Mouse (Mus musculus) 416B (cell line): Measurements from ENCODE around the gene Ica1.

ENCODE experiments used
- DNase-seq: peaks from one replicate; pipeline ENCODE4 v3.0.0; 2011; ENCODE audit warnings: low read depth

The Ica1 gene

DNA sequence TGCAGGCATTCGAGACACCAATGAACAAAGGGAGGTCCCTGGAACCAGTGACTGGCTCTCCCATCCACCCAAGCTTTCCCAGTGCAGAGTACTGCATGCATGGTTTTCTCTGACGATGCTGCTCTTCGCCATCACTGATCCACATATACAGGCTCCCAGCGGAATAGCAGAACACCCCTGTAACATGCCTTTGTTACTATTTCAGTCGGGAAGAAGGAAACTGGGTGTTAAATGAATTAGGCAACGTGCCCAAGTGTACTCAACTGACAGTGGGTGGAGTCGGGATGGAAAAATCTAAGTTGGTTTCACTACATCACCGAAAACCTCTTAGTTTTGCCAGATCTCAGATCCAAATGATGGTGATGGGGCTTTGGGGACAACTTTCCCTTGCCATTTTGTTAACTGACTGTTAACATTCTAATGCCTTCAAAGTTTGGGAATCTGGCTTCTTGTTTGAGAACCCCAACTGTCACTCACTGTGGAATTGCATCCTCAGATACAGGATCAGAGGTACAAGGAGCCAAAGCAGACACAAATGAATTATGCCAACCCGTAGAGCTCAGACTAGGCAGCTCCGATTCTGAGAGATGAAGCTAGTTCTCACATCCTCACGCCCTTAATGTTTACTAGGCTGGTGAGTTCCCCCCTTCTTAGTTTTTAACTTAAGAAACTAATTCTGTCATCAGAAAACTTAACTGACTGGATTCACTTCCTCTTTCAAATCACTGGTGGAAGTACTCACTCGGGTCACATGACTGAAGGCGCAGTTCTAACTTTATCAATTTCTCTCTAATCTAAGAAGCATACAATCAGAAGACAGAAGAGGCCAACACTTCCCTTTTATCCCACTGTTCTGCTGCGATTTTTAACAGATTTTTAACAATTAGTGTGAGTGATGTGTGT lies 91.4 kb downstream of the Ica1 start:
- DNase-seq: peak; percentile 11

GRCm38 (mm10) chr6:8683379-8683778 lies 94.9 kb downstream of the Ica1 start:
- DNase-seq: no peak

DNA sequence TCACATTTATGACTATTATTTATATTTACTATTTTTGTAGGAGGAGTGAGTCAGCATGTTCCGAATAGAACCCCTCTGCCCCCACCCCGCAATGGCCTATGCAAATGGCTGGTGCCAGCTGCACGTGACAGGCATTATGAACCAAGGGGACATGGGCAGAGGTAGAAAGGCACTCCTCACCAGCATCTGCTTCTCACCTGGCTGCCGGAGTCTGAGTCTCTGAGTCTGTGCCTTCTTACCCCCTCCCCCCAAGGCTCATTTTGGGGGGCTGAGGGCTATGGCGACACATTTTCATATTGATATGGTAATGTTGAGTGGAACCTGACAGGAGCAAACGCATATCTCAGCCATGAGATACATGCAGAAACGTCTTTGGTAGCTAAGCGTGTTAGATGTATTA lies 97.4 kb downstream of the Ica1 start:
- no peak for DNase-seq

DNA sequence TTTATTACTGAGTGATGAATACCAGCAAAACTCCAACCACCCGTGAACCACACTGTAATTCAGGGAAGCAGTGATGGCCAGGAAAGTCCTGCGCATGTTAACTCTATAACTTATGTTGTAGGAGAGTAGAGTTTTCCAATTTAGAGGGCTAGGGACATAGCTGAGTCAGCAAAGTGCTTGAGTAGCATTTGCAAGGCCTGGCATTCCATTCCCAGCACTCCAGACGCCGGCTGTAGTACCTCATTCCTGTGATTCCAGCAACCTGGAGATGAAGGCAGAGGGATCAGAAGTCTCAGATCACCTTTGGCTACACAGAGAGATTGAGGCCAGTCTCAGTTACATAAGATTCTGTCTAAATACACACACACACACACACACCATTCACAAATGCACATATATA lies 105.3 kb downstream of the Ica1 start:
- no peak for DNase-seq

GRCm38 (mm10) chr6:8669343-8669742 lies 108.9 kb downstream of the Ica1 start:
- DNase-seq: no peak

GRCm38 (mm10) chr6:8668013-8668811 lies 110.1 kb downstream of the Ica1 start:
- no peak for DNase-seq

DNA sequence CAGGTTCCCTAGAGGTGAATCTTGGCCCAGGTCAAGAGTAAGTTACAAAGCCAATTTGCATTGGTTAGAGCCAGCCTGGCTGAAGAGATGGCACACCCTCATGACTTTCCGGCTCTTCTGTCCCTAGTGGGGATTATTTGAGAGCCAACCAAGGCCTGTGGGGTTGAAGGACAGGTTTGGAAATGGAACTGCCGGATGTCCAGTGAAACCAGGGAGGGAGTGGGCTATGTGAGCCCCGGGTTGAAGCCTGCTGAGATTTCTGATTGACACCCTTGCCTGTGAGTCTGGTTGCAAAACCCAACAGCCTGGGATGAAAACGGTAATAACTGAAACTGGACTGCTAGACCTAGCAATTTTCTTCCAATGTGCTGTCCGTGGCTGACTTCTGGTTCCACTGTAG lies 112.5 kb downstream of the Ica1 start:
- DNase-seq: no peak

GRCm38 (mm10) chr6:8664956-8665355 lies 113.3 kb downstream of the Ica1 start:
- no peak for DNase-seq

GRCm38 (mm10) chr6:8663092-8663740 lies 115.1 kb downstream of the Ica1 start:
- no peak for DNase-seq

- DNase-seq: no peak
Measured at GRCm38 (mm10) chr6:8661404-8661803, 116.9 kb downstream of the Ica1 start.

DNA sequence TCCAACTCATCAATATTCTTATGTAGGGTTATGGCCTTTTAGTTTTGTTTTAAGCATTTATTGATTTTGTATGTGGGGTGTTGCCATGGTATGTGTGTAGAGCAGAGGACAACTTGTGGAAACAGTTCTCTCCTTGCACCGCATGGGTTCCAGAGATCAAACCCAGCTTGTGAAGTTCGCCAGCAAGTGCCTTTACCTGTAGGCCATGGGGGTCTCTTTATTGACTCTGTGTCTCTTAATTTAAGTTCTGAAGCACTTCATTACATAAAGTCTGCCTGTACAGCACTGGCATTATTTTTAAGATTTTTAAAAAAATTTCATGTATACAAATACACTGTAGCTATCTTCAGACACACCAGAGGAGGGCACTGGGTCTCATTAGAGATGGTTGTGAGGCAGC lies 118.2 kb downstream of the Ica1 start:
- DNase-seq: no peak

GRCm38 (mm10) chr6:8659194-8659959 lies 118.9 kb downstream of the Ica1 start:
- no peak for DNase-seq

DNA sequence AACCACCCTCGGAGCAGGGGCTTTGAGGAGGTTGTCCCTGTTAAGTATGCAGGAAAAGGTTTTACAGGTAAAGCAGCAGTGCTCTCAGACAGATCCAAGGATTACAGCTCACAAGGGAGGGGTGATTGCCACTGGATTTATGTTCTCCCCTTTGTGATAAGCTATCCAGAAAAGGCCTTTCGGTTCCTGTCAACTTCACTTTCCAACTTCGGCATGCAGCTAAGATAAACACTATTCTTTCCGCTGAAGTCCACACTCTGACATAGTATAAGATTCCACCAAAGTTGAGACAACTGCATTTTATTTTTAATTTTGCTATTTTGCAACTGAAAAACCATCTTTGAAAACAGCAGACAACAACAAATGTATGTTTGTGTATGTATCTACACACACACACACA lies 119.9 kb downstream of the Ica1 start:
- no peak for DNase-seq

DNA sequence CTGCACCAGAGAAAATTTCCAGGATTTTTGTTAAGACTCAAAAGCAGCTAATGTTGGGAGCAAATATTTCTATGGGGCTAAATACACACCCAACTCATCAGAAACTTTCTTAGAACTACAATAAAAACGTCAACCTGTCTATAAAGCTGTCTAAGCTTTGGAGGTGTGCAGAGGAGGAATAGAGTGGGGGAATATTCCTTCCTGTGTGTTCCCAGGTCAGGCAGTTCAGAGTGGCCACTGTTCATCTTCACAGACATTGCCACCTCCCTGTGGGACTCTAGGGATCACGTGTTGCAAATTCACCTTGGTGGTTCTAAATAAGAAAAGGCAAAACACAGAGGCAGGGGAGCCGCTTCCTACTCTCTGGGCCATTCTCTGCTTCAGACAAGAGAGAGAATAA lies 120.8 kb downstream of the Ica1 start:
- DNase-seq: no peak

GRCm38 (mm10) chr6:8655454-8655853 lies 122.8 kb downstream of the Ica1 start:
- DNase-seq: no peak

DNA sequence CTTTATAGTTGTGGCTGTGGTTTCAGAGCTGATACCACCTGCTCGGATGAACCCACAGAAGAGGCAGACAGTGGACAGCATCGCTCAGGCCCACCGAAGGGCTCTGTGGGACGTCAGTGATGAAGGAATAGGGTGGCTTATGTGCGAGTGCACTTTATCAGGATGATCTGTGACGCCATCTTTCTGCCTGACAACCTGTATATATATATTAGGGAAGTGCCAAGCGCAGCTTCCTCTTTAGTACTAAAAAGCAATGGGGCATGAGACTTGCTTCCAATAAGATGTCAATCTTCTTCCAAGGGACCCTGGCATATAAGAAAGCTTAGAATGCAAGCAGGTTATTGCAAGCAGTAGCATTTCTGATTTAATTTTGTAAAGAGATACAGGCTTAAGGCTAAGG lies 127.9 kb downstream of the Ica1 start:
- DNase-seq: no peak

DNA sequence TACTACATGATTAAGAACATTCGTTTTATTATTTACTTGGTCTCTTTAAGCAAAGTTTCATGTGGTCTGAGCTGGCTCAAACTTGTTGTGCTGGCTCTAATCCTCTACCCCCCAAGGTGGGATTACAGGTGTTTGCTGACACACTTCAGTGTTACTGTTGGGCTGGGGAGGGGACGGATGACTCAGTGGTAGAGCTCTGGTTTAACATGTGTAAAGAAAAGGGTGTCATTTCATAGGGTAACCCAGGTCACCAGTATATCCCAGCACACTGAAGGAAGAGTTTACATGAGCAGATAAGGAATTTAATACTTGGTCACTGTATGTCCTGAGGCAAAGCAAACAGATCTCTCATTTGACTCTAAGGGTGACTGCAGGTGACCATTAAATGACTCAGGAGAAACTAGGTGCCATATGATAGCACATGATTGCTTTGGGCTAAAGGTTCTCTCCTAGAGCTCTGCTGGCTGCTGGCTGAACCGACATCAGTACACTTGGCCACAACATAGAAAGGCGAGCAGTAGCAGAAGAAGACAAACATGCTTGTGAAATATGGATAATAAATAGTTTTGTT lies 128.9 kb downstream of the Ica1 start:
- no peak for DNase-seq

DNA sequence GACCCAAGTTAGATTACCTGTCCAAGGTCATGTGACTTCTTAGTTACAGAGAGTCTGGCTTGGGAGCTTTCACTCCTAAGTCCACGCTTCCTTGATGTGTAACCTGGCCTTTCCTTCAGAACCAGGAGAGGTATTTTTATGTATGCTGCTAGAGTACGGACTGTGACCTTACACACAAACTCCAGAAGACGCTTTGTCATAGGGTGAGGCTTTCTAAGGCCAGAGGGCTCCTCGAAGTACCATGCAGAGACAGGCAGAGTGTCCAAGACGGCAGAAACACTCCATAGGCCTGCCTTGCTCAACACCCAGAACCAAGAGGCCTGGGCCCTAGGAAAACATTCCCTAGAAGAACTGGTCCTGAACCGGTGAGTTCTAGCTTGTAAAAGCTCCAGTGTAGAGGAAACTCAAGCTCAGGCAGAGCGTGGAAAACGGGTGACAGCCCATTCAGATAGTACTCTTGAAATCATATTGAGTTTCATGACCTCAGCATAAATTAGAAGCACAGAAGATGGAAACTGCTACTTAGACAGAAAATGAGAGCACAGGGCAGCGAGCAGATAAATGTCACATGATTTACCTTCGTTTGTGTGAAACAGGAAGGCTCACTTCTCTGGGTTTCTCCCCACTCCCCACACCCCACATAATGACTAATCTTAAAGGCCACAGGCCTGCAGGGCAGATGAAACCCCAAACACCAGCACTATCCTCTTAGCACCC lies 129.9 kb downstream of the Ica1 start:
- peak; percentile 24 for DNase-seq

GRCm38 (mm10) chr6:8647513-8648184 lies 130.6 kb downstream of the Ica1 start:
- no peak for DNase-seq

GRCm38 (mm10) chr6:8645708-8646107 lies 132.6 kb downstream of the Ica1 start:
- DNase-seq: no peak
